Comparison of ENCODE assay signal across 31 mouse cellular contexts in the genomic region with DNA sequence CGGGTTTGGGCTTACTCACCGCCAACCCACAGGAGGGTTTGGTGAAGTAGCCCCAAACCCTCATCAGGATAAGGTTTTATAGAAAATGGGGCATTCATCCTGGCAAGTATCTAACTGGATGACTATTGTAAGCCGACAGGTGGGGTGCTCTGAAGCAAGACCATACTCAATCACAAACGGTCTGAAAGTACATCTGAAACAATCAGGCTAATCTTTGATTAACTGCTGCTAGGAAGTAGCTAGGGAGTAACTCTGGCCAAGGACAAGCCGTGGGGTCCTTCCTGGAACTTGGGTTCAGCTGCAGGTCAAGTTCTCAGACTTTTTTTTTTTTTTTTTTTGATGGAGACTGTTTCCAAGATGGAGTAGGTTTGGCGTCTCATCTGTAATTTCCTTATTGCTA. TPM values are rescaled to one million over a fixed set of nuclear protein-coding genes. Genes with fewer than 3 reads are reported as not detected.
DNase-seq lines count a peak whose midpoint lies in the region; ATAC-seq and TF ChIP-seq lines count a peak whose summit lies in the region.
"Had no signal": no experiment of that assay in that cellular context is flagged by ENCODE, and none has a peak within 500 bp of the region (broad histone marks: within the 10 kb centered on the region; RNA-seq: fewer than 3 reads in every experiment).

No protein-coding gene starts in this region.

- H3K9me3 ChIP-seq in ES-E14 (ENCODE audit: control insufficient read depth, insufficient read depth, low read depth, low read length): no peaks in the 10 kb centered on the region
- H3K9me3 ChIP-seq in embryonic facial prominence, embryonic 10.5 days: peaks cover 3% of the 10 kb centered on the region; the same call in 1 of the 2 replicates

- no peak for ATAC-seq in megakaryocyte-erythroid progenitor cell, adult 5-6 weeks (replicated peaks; ENCODE audit: low FRiP score, low TSS enrichment, poor library complexity, severe bottlenecking)
- ATAC-seq: activated CD4-positive, CD25-positive, alpha-beta regulatory T cell, adult 4 months; CD4-positive, CD25-positive, alpha-beta regulatory T cell, adult 4 months; Patski had no signal

- H3K4me3 ChIP-seq in ES-E14 (ENCODE audit: insufficient read depth in 1 of 2, low read depth in 1 of 2, low read length in 2 of 2, poor library complexity in 1 of 2, severe bottlenecking in 1 of 2): no peak overlapping the region
- H3K4me3 ChIP-seq in embryonic facial prominence, embryonic 10.5 days: no peak overlapping the region

- H3K27me3 ChIP-seq in embryonic facial prominence, embryonic 10.5 days (replicated peaks; ENCODE audit: low read depth, poor library complexity, severe bottlenecking): peaks cover 37% of the 10 kb centered on the region
- H3K27me3 ChIP-seq: CH12.LX, Patski had no signal

- no peaks in the 10 kb centered on the region for H3K36me3 ChIP-seq in ES-E14 (ENCODE audit: control insufficient read depth, insufficient read depth, low read length, poor library complexity, severe bottlenecking)
- no peaks in the 10 kb centered on the region for H3K36me3 ChIP-seq in embryonic facial prominence, embryonic 10.5 days (replicated peaks)

- 87% methylated on average over 6 of the region's 6 CpGs for WGBS in embryonic facial prominence, embryonic 10.5 days

- H3K4me1 ChIP-seq in ES-E14 (ENCODE audit: control insufficient read depth in 2 of 2, insufficient read depth in 2 of 2, low read length in 2 of 2, poor library complexity in 1 of 2): peaks cover 2 to 5% of the 10 kb centered on the region in 2 experiments
- peaks cover 25% of the 10 kb centered on the region for H3K4me1 ChIP-seq in embryonic facial prominence, embryonic 10.5 days

- DNase-seq in ES-CJ7 (ENCODE audit: low read depth, low spot score) (peak; percentile 68), ES-E14 (ENCODE audit: low read depth, low spot score) (no peak), R1 (ENCODE audit: low read depth, low spot score) (peak; percentile 61), ZHBTc4 (ENCODE audit: low read depth, low spot score) (peak; percentile 13), liver (no peak)
- DNase-seq in layer of hippocampus, adult 9-10 months (ENCODE audit: low spot score): no peak
- no peak for DNase-seq in embryonic facial prominence, embryonic 10.5 days (ENCODE audit: low spot score)
- DNase-seq: adrenal gland, adult 2 months; adrenal gland, adult 8-10 months; adrenal gland, postnatal 10 days; adrenal gland, postnatal 14 days; adrenal gland, postnatal 25 days; adrenal gland, postnatal 36 days; B cell, adult 2 months; cerebellum, adult 11 months; cerebellum, adult 11-12 months; cerebellum, adult 18-20 months; cerebellum, adult 2 months; cerebellum, adult 8-10 months; cerebellum, adult 9-10 months had no signal

- in situ Hi-C loops in ES-E14 (cut with MboI; ENCODE audit: low sequenced_read_pairs in 2 of 2, unreplicated experiment in 2 of 2): no loop called here

- H3K27ac ChIP-seq in ES-E14 (ENCODE audit: insufficient read depth, low read depth, low read length, poor library complexity, severe bottlenecking): no peak overlapping the region
- H3K27ac ChIP-seq in embryonic facial prominence, embryonic 10.5 days (replicated peaks): no peak overlapping the region

- H3K9ac ChIP-seq in ES-E14 (ENCODE audit: insufficient read depth, low read depth, low read length, poor library complexity, severe bottlenecking): no peak overlapping the region

TF ChIP-seq in ES-E14, 5 proteins besides CTCF, POLR2A, EP300 and RAD21:
- TF ChIP-seq ZC3H11A (IDR thresholded peaks at IDR 0.05; ENCODE audit: borderline replicate concordance, low read depth, low read length) (no peak), HCFC1 (IDR thresholded peaks at IDR 0.05; ENCODE audit: borderline replicate concordance, insufficient read depth, low read length) (no peak), CHD2 (IDR thresholded peaks at IDR 0.05; ENCODE audit: low read depth, low read length) (no peak), MAFK (IDR thresholded peaks at IDR 0.05; ENCODE audit: insufficient read depth, low read depth, low read length) (no peak), ZNF384 (IDR thresholded peaks at IDR 0.05; ENCODE audit: low read depth, low read length) (peak; percentile 89)

RNA-seq across cellular contexts. Expression of gene 1700037H04Rik, which starts 8.1 kb away (rescaled TPM):
- total RNA-seq in ES-E14 (2012; rRNA removed): 61.6 and 69.0 TPM in 2 replicates
- total RNA-seq in megakaryocyte-erythroid progenitor cell, adult 5-6 weeks (2014; fragmentation: Nextera tagmentation): 92.8 and 94.2 TPM in 2 replicates
- 29.0 and 55.6 TPM in 2 replicates for total RNA-seq in megakaryocyte-erythroid progenitor cell, adult 5-6 weeks (2017)
- 115 and 119 TPM in 2 replicates for polyA plus RNA-seq in embryonic facial prominence, embryonic 10.5 days (2016; fragmentation: Nextera tagmentation; extraction: Ambion mirVana)

RNA-seq across cellular contexts. Expression of gene Cenpb, which starts 11.9 kb away (rescaled TPM):
- 30.0 and 38.5 TPM in 2 replicates for total RNA-seq in ES-E14 (2012; rRNA removed)
- total RNA-seq in megakaryocyte-erythroid progenitor cell, adult 5-6 weeks (2014; fragmentation: Nextera tagmentation): 8.0 and 8.8 TPM in 2 replicates
- 6.8 and 10.8 TPM in 2 replicates for total RNA-seq in megakaryocyte-erythroid progenitor cell, adult 5-6 weeks (2017)
- 7.4 and 7.6 TPM in 2 replicates for polyA plus RNA-seq in embryonic facial prominence, embryonic 10.5 days (2016; fragmentation: Nextera tagmentation; extraction: Ambion mirVana)

RNA-seq across cellular contexts. Expression of gene Cdc25b, which starts 18.8 kb away (rescaled TPM):
- total RNA-seq in ES-E14 (2012; rRNA removed): 9.7 and 16.4 TPM in 2 replicates
- total RNA-seq in megakaryocyte-erythroid progenitor cell, adult 5-6 weeks (2014; fragmentation: Nextera tagmentation): 8.7 and 21.6 TPM in 2 replicates
- total RNA-seq in megakaryocyte-erythroid progenitor cell, adult 5-6 weeks (2017): 5.4 and 19.0 TPM in 2 replicates
- 50.0 and 52.6 TPM in 2 replicates for polyA plus RNA-seq in embryonic facial prominence, embryonic 10.5 days (2016; fragmentation: Nextera tagmentation; extraction: Ambion mirVana)

RNA-seq across cellular contexts. Expression of gene Spef1, which starts 19.1 kb away (rescaled TPM):
- 1.5 and 1.6 TPM in 2 replicates for total RNA-seq in ES-E14 (2012; rRNA removed)
- total RNA-seq in megakaryocyte-erythroid progenitor cell, adult 5-6 weeks (2014; fragmentation: Nextera tagmentation): 3.7 and 4.1 TPM in 2 replicates
- 1.3 and 2.5 TPM in 2 replicates for total RNA-seq in megakaryocyte-erythroid progenitor cell, adult 5-6 weeks (2017)
- 3.2 TPM in 2 replicates for polyA plus RNA-seq in embryonic facial prominence, embryonic 10.5 days (2016; fragmentation: Nextera tagmentation; extraction: Ambion mirVana)

RNA-seq across cellular contexts. Expression of gene Gm11037, which starts 34.7 kb away (rescaled TPM):
- not detected in 2 replicates for total RNA-seq in ES-E14 (2012; rRNA removed)
- not detected in 2 replicates for total RNA-seq in megakaryocyte-erythroid progenitor cell, adult 5-6 weeks (2014; fragmentation: Nextera tagmentation)
- total RNA-seq in megakaryocyte-erythroid progenitor cell, adult 5-6 weeks (2017): not detected in 2 replicates
- not detected in 2 replicates for polyA plus RNA-seq in embryonic facial prominence, embryonic 10.5 days (2016; fragmentation: Nextera tagmentation; extraction: Ambion mirVana)
- total RNA-seq: adrenal gland, adult 18-20 months; adrenal gland, adult 2 months; adrenal gland, adult 8-10 months; adrenal gland, postnatal 10 days; adrenal gland, postnatal 14 days; adrenal gland, postnatal 25 days; adrenal gland, postnatal 36 days; adrenal gland, postnatal 4 days; CH12.LX; G1E; MEL had no signal
- polyA plus RNA-seq: activated CD4-positive, CD25-positive, alpha-beta regulatory T cell, adult 4 months; adrenal gland, adult 2 months; brain, embryonic 14.5 days; C2C12; CD4-positive, CD25-positive, alpha-beta regulatory T cell, adult 4 months; cerebellum, adult 2 months; G1E; Patski had no signal

Comparison
In these comparisons a context has a peak if more than half of its experiments do, and no peak if none do; other contexts are left out.
1. DNase-seq: peak in ES-CJ7 (single experiment), R1 (single experiment) and ZHBTc4 (single experiment); none in ES-E14 (single experiment), layer of hippocampus, adult 9-10 months (single experiment), liver (single experiment) and embryonic facial prominence, embryonic 10.5 days (single experiment).